Mouse (Mus musculus) lung, postnatal 4 days (tissue): Measurements from ENCODE around the gene Olfr1025-ps1.

Source experiments
- DNase-seq, 2 experiments: peaks; one replicate each; pipeline ENCODE4 v3.0.0; 2021

Gene Olfr1025-ps1

DNA sequence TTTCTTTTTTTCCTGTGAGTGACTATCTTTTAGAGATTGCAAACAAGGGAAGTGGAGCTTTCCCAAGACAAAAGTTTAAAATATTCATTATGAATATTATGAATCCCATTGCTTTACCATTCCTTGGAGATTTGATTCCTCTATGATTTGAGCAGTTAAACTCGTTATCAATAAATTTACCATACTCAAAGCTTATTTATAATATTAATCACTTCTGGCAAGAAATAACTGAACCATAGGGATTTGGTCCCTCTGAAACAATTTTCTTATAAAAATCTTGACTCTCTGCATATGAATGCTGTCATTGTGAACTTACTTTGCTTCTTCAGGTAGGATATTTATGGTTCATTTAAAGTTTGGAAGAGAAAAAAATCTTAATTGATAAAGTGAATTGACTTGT, at the start of gene Olfr1025-ps1:
Olfr1025-ps1 (plus strand) TSS at position 301 of the 400 bp plus-strand sequence.
- no peak for DNase-seq

DNA sequence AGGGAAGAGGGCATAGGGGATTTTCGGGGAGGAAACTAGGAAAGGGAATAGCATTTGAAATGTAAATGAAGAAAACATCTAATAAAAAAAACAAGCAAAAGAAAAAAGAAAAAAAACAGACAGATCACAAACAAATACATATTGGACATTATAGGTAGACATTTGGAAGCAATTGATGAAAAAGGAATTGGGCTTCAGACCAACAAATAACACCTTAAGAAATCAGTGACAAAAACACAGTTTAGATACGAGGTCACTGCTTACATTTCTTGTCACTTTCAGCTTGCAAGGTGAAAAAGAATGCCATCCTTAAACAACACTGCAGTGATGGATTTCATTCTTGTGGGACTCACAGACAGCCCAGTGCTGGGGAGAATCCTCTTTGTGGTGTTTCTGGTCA, 46.7 kb upstream of the Olfr1025-ps1 start, which contains the start of gene Olfr1022:
Olfr1022 (plus strand) TSS at position 301 of the 400 bp plus-strand sequence.
- no peak for DNase-seq

DNA sequence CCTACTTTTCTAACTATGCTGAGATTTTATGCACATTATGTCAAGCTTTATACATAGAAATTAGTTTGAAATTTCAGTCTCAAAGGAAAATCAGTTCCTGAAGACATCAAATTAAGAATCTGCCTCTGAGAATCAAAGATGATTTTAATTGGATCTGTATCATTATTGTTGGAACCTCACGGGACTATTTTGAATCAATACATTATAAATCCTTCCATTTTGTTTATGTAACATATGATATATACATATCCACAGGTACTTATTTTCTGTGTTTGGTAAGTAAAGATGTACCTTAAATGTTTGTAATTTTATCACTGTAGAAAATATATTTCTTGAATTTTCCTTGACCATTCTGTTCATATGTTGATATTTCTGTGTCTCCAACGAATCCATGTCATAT, 29.7 kb upstream of the Olfr1025-ps1 start, which contains the start of gene Olfr1023:
Olfr1023 (plus strand) TSS at position 301 of the 400 bp plus-strand sequence.
- no peak for DNase-seq

DNA sequence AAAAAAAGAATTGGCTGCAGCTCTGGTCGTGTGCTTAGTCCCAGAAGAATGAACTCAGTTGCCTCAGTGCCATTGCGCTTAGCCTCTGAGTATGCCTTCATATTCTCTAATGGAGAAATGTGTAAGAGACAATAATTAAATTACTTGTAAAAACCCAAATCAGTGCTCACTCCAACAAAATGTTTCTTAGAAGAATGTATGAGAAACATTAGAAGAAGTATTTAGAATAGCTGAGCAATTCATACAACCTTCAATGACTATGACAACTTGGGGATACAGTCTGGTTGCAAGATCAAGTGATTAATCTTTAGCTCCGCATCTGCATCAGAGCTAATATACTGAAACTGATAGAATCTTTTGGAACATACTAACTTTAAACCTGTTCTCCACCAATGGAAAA, 10.0 kb upstream of the Olfr1025-ps1 start, which contains the start of gene Olfr1024:
Olfr1024 (minus strand) TSS at position 101 of the 400 bp plus-strand sequence.
- DNase-seq: no peak

DNA sequence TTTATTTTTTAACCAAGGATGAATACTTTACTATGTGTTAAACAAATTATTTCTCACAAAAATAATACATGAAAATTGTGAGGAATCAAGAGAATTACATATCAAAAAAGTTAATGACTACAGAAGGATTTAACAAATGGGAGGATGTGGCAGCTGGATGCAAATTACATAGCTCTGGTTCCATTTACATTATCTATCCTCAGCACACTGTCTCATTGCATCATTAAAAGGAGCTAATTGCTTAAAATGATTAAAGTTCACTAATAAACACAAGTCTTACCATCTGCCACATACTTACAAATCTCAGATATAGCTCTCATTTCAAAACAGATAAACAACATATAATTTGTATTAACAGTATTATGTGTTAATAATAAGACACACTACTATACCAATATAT, 1.8 kb upstream of the Olfr1025-ps1 start:
- DNase-seq: no peak

DNA sequence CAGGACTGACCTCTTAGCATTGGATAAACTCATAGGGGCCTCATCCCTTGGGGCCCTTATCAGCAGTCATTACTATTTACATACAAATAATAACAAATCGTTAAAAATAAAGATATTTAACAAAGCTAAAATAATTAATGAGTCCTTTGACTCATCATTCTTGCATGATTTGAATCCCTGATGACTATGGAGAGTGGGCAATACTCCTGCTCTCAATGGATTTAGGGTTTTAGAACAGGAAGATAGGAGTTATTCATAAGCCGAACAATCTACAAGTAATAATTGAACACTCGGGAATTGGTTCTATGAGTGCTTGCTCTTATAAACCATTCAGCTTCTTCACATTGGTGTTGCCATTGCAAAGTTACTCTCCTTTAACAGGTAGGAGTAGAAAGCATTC, 6.3 kb downstream of the Olfr1025-ps1 start, which contains the start of gene Olfr1026:
Olfr1026 (plus strand) TSS at position 301 of the 400 bp plus-strand sequence.
- no peak for DNase-seq

DNA sequence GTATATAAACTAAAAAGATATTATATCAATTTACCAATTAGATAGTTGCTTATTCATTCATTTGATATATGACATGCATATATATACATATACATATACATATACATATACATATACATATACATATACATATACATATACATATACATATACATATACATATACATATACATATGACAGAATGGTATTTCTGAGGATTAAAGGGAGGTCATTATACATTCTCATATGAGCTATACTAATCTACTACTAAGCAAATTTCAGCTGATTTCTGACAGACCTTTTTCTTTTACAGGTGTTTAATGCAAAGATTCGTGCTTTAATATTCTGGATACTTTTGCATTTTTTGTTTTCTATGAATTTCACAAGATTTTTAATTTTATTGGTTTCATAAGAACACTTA, 35.1 kb downstream of the Olfr1025-ps1 start, which contains the start of gene Olfr1028:
Olfr1028 (plus strand) TSS at position 301 of the 400 bp plus-strand sequence.
- DNase-seq: no peak
